Mouse (Mus musculus): ENCODE results near the gene Pacsin2.

DNA sequence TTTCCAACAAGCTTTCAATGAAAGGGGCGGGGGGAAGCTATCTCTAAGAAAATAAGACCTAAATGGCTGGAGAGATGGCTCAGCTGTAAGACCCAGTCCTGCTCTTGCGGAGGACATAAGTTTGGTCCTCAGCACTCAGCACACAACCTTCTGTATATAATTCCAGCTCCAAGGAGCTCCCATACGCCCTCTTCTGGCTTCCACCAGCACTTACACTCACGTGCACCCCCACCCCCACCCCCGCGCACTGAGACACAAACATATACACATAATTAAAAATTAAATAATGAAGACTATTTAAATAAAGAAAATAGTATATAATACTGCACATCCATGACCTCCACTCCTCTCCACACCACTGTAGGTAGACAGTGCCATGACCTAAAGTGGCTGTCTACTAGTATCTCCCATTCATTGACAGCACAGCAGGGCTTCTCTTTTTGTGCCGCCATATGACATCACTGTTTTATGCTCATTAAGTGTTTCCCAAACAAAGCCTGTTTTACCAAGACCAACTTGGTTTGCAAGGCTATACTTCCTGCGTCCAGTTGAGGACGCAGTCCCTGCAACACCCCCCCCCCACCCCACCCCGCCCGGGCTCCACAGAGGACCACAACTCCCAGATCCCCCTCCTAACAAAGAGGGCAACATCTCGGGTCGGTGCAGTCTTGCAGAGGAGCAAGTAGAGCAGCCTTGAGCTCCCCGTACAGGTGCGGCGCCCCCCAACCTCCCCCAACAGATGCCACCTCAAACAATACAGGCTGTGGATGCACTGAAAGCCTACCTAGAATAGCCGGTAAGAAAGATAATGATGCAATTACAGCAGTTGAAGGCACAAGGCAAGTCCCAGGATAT is 45.8 kb upstream of the Pacsin2 start:
- TF ChIP-seq CTCF (IDR thresholded peaks at IDR 0.05; ENCODE audit: extremely low read depth, insufficient read length, insufficient replicate concordance, low read depth, low read length) (no peak), POLR2A (IDR thresholded peaks at IDR 0.05; ENCODE audit: low read depth, low read length) (no peak)
